In the genomic region with DNA sequence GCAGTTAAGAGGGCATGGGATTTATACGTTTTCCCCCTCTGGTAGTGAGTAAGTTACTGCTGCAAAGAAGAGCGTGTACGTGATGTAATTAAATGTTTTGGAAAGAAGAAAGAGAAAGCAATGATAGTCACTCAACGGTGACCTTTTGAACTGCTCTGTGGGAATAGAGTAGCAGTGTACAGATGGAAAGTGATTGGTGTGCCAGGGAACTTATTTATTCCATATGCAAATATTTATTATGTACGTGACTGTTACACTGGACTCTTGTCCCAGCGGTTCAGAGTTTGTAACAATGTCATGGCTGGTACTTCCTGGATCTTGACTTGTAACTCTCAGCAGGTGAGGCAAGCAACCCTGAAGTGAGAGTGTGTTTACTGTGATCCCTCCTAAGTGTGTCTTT, we compare ENCODE assay signal across 20 mouse cellular contexts. TPM values are rescaled to one million over a fixed set of nuclear protein-coding genes. Genes with fewer than 3 reads are reported as not detected.
DNase-seq lines count a peak whose midpoint lies in the region; ATAC-seq and TF ChIP-seq lines count a peak whose summit lies in the region.
"Had no signal": no experiment of that assay in that cellular context is flagged by ENCODE, and none has a peak within 500 bp of the region (broad histone marks: within the 10 kb centered on the region; RNA-seq: fewer than 3 reads in every experiment).

No protein-coding gene starts in this region.

- H3K9me3 ChIP-seq in intestine, embryonic 16.5 days (ENCODE audit: control insufficient read depth, low read length): no peaks in the 10 kb centered on the region
- H3K9me3 ChIP-seq in intestine, embryonic 15.5 days: no peaks in the 10 kb centered on the region
- no peaks in the 10 kb centered on the region for H3K9me3 ChIP-seq in liver, embryonic 12.5 days (replicated peaks)
- no peaks in the 10 kb centered on the region for H3K9me3 ChIP-seq in liver, postnatal 0 days (ENCODE audit: low read length)
- no peaks in the 10 kb centered on the region for H3K9me3 ChIP-seq in stomach, postnatal 0 days (ENCODE audit: control insufficient read depth, low read length)
- H3K9me3 ChIP-seq: embryonic facial prominence, embryonic 12.5 days; forebrain, embryonic 15.5 days; heart, embryonic 12.5 days had no signal

- H3K27me3 ChIP-seq in intestine, embryonic 16.5 days (replicated peaks; ENCODE audit: control insufficient read depth, insufficient read depth, low read length): no peaks in the 10 kb centered on the region
- 0 out of 2 replicates have a peak, but pooled peaks cover 3% of the 10 kb centered on the region for H3K27me3 ChIP-seq in intestine, embryonic 15.5 days (replicated peaks)
- 0 out of 2 replicates have a peak, but pooled peaks cover 4% of the 10 kb centered on the region for H3K27me3 ChIP-seq in liver, embryonic 12.5 days (replicated peaks)
- H3K27me3 ChIP-seq in liver, postnatal 0 days (ENCODE audit: insufficient read depth, low read length): no peaks in the 10 kb centered on the region
- H3K27me3 ChIP-seq in stomach, postnatal 0 days (ENCODE audit: control insufficient read depth, insufficient read depth, low read length): no peaks in the 10 kb centered on the region

- TF ChIP-seq EP300 in liver, postnatal 0 days (IDR thresholded peaks at IDR 0.05; ENCODE audit: low read depth): no peak
- TF ChIP-seq EP300 in stomach, postnatal 0 days (optimal IDR thresholded peaks at IDR 0.05): no peak

- no peak for TF ChIP-seq CTCF in liver, postnatal 0 days (IDR thresholded peaks at IDR 0.05; ENCODE audit: low read depth)
- TF ChIP-seq CTCF in stomach, postnatal 0 days (IDR thresholded peaks at IDR 0.05; ENCODE audit: low read depth): no peak

- peaks cover 3% of the 10 kb centered on the region; the same call in 1 of the 2 replicates for H3K4me1 ChIP-seq in intestine, embryonic 16.5 days (ENCODE audit: control insufficient read depth, insufficient read depth, low read length)
- peaks cover 2% of the 10 kb centered on the region; the same call in 1 of the 2 replicates for H3K4me1 ChIP-seq in intestine, embryonic 15.5 days (replicated peaks)
- H3K4me1 ChIP-seq in liver, embryonic 12.5 days: peaks cover 91% of the 10 kb centered on the region
- peaks cover 50% of the 10 kb centered on the region for H3K4me1 ChIP-seq in liver, postnatal 0 days (ENCODE audit: insufficient read depth)
- peaks cover 4% of the 10 kb centered on the region for H3K4me1 ChIP-seq in stomach, postnatal 0 days (replicated peaks; ENCODE audit: control insufficient read depth, insufficient read depth)

- no peak for DNase-seq in liver, postnatal 0 days
- DNase-seq in stomach, postnatal 0 days (ENCODE audit: low spot score): no peak
- no peak for DNase-seq in kidney, adult 9 months
- DNase-seq in cerebellum, adult 18-20 months: no peak
- DNase-seq: adrenal gland, adult 8-10 months; cerebellum, adult 11 months; cerebellum, adult 9-10 months; cerebellum, postnatal 25 days; gastrocnemius, postnatal 36 days; heart, adult 18-20 months; heart, postnatal 36 days had no signal

- no peak overlapping the region for H3K4me3 ChIP-seq in intestine, embryonic 16.5 days (ENCODE audit: low read length)
- H3K4me3 ChIP-seq in intestine, embryonic 15.5 days (replicated peaks): no peak overlapping the region
- no peak overlapping the region for H3K4me3 ChIP-seq in liver, embryonic 12.5 days
- H3K4me3 ChIP-seq in liver, postnatal 0 days (ENCODE audit: low read depth, low read length): no peak overlapping the region
- H3K4me3 ChIP-seq in stomach, postnatal 0 days (ENCODE audit: low read depth, low read length): no peak overlapping the region
- H3K4me3 ChIP-seq: embryonic facial prominence, embryonic 12.5 days; forebrain, embryonic 15.5 days; heart, embryonic 12.5 days had no signal

- no peak overlapping the region for H3K4me2 ChIP-seq in intestine, embryonic 16.5 days (ENCODE audit: low read depth, low read length)
- H3K4me2 ChIP-seq in intestine, embryonic 15.5 days (replicated peaks): no peak overlapping the region
- H3K4me2 ChIP-seq in liver, embryonic 12.5 days: no peak overlapping the region
- no peak overlapping the region for H3K4me2 ChIP-seq in liver, postnatal 0 days (ENCODE audit: low read depth, low read length)
- H3K4me2 ChIP-seq in stomach, postnatal 0 days (replicated peaks; ENCODE audit: low read depth): no peak overlapping the region
- H3K4me2 ChIP-seq: embryonic facial prominence, embryonic 12.5 days; forebrain, embryonic 15.5 days; heart, embryonic 12.5 days had no signal

- no peak overlapping the region for H3K9ac ChIP-seq in intestine, embryonic 16.5 days (ENCODE audit: low read depth, low read length)
- H3K9ac ChIP-seq in intestine, embryonic 15.5 days: no peak overlapping the region
- H3K9ac ChIP-seq in liver, embryonic 12.5 days: no peak overlapping the region
- H3K9ac ChIP-seq in liver, postnatal 0 days (replicated peaks): no peak overlapping the region
- H3K9ac ChIP-seq in stomach, postnatal 0 days (ENCODE audit: low read length): no peak overlapping the region
- H3K9ac ChIP-seq: embryonic facial prominence, embryonic 12.5 days; forebrain, embryonic 15.5 days; heart, embryonic 12.5 days had no signal

- no peak overlapping the region for H3K27ac ChIP-seq in intestine, embryonic 16.5 days (ENCODE audit: low read length)
- H3K27ac ChIP-seq in intestine, embryonic 15.5 days: no peak overlapping the region
- peak overlapping the region; percentile 70 for H3K27ac ChIP-seq in liver, embryonic 12.5 days
- peak overlapping the region; percentile 58 for H3K27ac ChIP-seq in liver, postnatal 0 days (ENCODE audit: low read depth)
- no peak overlapping the region for H3K27ac ChIP-seq in stomach, postnatal 0 days (replicated peaks)
- H3K27ac ChIP-seq: embryonic facial prominence, embryonic 12.5 days; forebrain, embryonic 15.5 days had no signal

- peak; percentile 58; the same call in 1 of the 2 replicates for ATAC-seq in intestine, embryonic 16.5 days
- ATAC-seq in intestine, embryonic 15.5 days: no peak
- ATAC-seq in liver, embryonic 12.5 days: no peak
- ATAC-seq in liver, postnatal 0 days: peak; percentile 62
- ATAC-seq in stomach, postnatal 0 days (ENCODE audit: low FRiP score, low TSS enrichment): peak; percentile 62
- ATAC-seq: forebrain, embryonic 15.5 days; hindbrain, embryonic 16.5 days had no signal

- no peaks in the 10 kb centered on the region for H3K36me3 ChIP-seq in intestine, embryonic 16.5 days (ENCODE audit: control insufficient read depth, insufficient read depth, low read length)
- H3K36me3 ChIP-seq in intestine, embryonic 15.5 days: no peaks in the 10 kb centered on the region
- H3K36me3 ChIP-seq in liver, embryonic 12.5 days: no peaks in the 10 kb centered on the region
- H3K36me3 ChIP-seq in liver, postnatal 0 days (replicated peaks; ENCODE audit: insufficient read depth, low read length): 0 out of 2 replicates have a peak, but pooled peaks cover 4% of the 10 kb centered on the region
- H3K36me3 ChIP-seq in stomach, postnatal 0 days (ENCODE audit: control insufficient read depth, insufficient read depth, low read length): no peaks in the 10 kb centered on the region
- H3K36me3 ChIP-seq: embryonic facial prominence, embryonic 12.5 days; forebrain, embryonic 15.5 days; heart, embryonic 12.5 days had no signal

- WGBS in intestine, embryonic 16.5 days: 68% methylated on average over 6 of the region's 6 CpGs
- WGBS in intestine, embryonic 15.5 days: 62% methylated on average over 6 of the region's 6 CpGs
- 80% methylated on average over 6 of the region's 6 CpGs for WGBS in liver, embryonic 12.5 days (ENCODE audit: insufficient replicate concordance)
- whole genome bisulfite sequencing in liver, postnatal 0 days (ENCODE audit: insufficient replicate concordance): 63% methylated on average over 6 of the region's 6 CpGs
- 56% methylated on average over 6 of the region's 6 CpGs for WGBS in stomach, postnatal 0 days

RNA-seq across cellular contexts. Expression of gene Fam110c, which starts 6.7 kb away (rescaled TPM):
- 10.4 and 11.0 TPM in 2 replicates for polyA plus RNA-seq in intestine, embryonic 16.5 days (2015; fragmentation: Nextera tagmentation; extraction: Ambion mirVana)
- polyA plus RNA-seq in intestine, embryonic 15.5 days (2015; fragmentation: Nextera tagmentation; extraction: Ambion mirVana): 8.8 and 9.0 TPM in 2 replicates
- 1.3 and 1.4 TPM in 2 replicates for polyA plus RNA-seq in liver, embryonic 12.5 days (2016; fragmentation: Nextera tagmentation; extraction: Ambion mirVana)
- polyA plus RNA-seq in liver, postnatal 0 days (2015; fragmentation: Nextera tagmentation; extraction: Ambion mirVana): 6.9 and 7.2 TPM in 2 replicates
- 9.1 and 9.5 TPM in 2 replicates for polyA plus RNA-seq in stomach, postnatal 0 days (2015; fragmentation: Nextera tagmentation; extraction: Ambion mirVana)
- polyA plus RNA-seq: brain, embryonic 14.5 days; cortical plate, adult 2 months; forebrain, embryonic 15.5 days had no signal

Comparison
In these comparisons a context has a peak if more than half of its experiments do, and no peak if none do; other contexts are left out.
1. ATAC-seq: peak in intestine, embryonic 16.5 days (single experiment), liver, postnatal 0 days (single experiment) and stomach, postnatal 0 days (single experiment); none in intestine, embryonic 15.5 days (single experiment) and liver, embryonic 12.5 days (single experiment).
2. H3K27ac ChIP-seq: peak in liver, embryonic 12.5 days (single experiment) and liver, postnatal 0 days (single experiment); none in intestine, embryonic 16.5 days (single experiment), intestine, embryonic 15.5 days (single experiment) and stomach, postnatal 0 days (single experiment).